Mouse (Mus musculus): ENCODE measurements around the gene Olfr724. TPM values are rescaled to one million over a fixed set of nuclear protein-coding genes. Genes with fewer than 3 reads are reported as not detected.
"Not testable (repeated sequence)": the region's sequence is repeated elsewhere in the genome, so short reads cannot be mapped to it uniquely, and the experiment has no call there.

The Olfr724 gene
- total RNA-seq (2012; rRNA removed): not detected in 2 replicates

- H3K36me3 ChIP-seq (ENCODE audit: control insufficient read depth, insufficient read depth, low read length, poor library complexity, severe bottlenecking); H3K4me3 ChIP-seq (ENCODE audit: insufficient read depth in 1 of 2, low read depth in 1 of 2, low read length in 2 of 2, poor library complexity in 1 of 2, severe bottlenecking in 1 of 2); H3K27ac ChIP-seq (ENCODE audit: insufficient read depth, low read depth, low read length, poor library complexity, severe bottlenecking); DNase-seq (ENCODE audit: low read depth, low spot score); H3K4me1 ChIP-seq (ENCODE audit: control insufficient read depth in 2 of 2, insufficient read depth in 2 of 2, low read length in 2 of 2, poor library complexity in 1 of 2); H3K9ac ChIP-seq (ENCODE audit: insufficient read depth, low read depth, low read length, poor library complexity, severe bottlenecking); in situ Hi-C loops (cut with MboI; ENCODE audit: low sequenced_read_pairs in 2 of 2, unreplicated experiment in 2 of 2); H3K9me3 ChIP-seq (ENCODE audit: control insufficient read depth, insufficient read depth, low read depth, low read length): not testable (repeated sequence)
These were observed at the start of gene Olfr724 for GRCm38 (mm10) chr14:49963174-49963573. Gene Olfr724, minus strand, starts transcription at chr14:49963274.

- no peaks in the 10 kb centered on the region for H3K36me3 ChIP-seq (ENCODE audit: control insufficient read depth, insufficient read depth, low read length, poor library complexity, severe bottlenecking)
- in situ Hi-C loops (cut with MboI; ENCODE audit: low sequenced_read_pairs in 2 of 2, unreplicated experiment in 2 of 2): no loop called here
- DNase-seq (ENCODE audit: low read depth, low spot score): no peak
These were observed 7.2 kb downstream of the Olfr724 start for GRCm38 (mm10) chr14:49955890-49956289.

DNA sequence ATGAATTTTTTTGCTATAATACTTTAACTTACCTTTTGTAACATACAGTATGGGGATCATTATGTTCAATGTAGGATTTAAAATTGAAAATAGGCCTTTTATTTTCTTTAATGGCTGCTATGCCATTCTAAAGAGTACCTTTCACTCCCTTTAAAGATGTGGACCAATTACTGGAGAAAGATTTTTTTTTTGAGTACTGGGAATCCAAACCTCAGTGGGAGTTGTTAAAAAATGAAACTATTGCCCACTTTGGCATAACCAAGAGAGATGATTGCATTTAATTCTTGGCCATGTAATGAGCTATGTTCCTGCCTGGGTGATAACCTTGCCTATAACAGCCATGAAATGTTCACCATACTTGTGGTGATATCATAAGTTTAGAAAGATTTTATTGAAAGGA lies 31.4 kb downstream of the Olfr724 start, which contains the start of gene Olfr723:
Olfr723 (minus strand) TSS at position 101 of the 400 bp plus-strand sequence.
- in situ Hi-C loops (cut with MboI; ENCODE audit: low sequenced_read_pairs in 2 of 2, unreplicated experiment in 2 of 2): not testable (repeated sequence)

More at GRCm38 (mm10) chr14:49955890-49956289, 7.2 kb downstream of the Olfr724 start:
- Histone ChIP-seq H3K9ac (ENCODE audit: insufficient read depth, low read depth, low read length, poor library complexity, severe bottlenecking) (no peak overlapping the region), H3K9me3 (ENCODE audit: control insufficient read depth, insufficient read depth, low read depth, low read length) (no peaks in the 10 kb centered on the region), H3K4me1 (ENCODE audit: control insufficient read depth in 2 of 2, insufficient read depth in 2 of 2, low read length in 2 of 2, poor library complexity in 1 of 2) (no peaks in the 10 kb centered on the region), H3K4me3 (ENCODE audit: insufficient read depth in 1 of 2, low read depth in 1 of 2, low read length in 2 of 2, poor library complexity in 1 of 2, severe bottlenecking in 1 of 2) (no peak overlapping the region), H3K27ac (ENCODE audit: insufficient read depth, low read depth, low read length, poor library complexity, severe bottlenecking) (no peak overlapping the region)
- TF ChIP-seq ZNF384 (IDR thresholded peaks at IDR 0.05; ENCODE audit: low read depth, low read length): no peak
- no peak for TF ChIP-seq MAFK (IDR thresholded peaks at IDR 0.05; ENCODE audit: insufficient read depth, low read depth, low read length)

More for the DNA sequence above, 31.4 kb downstream of the Olfr724 start, which contains the start of gene Olfr723:
- H3K9ac ChIP-seq (ENCODE audit: insufficient read depth, low read depth, low read length, poor library complexity, severe bottlenecking); H3K27ac ChIP-seq (ENCODE audit: insufficient read depth, low read depth, low read length, poor library complexity, severe bottlenecking); H3K36me3 ChIP-seq (ENCODE audit: control insufficient read depth, insufficient read depth, low read length, poor library complexity, severe bottlenecking); DNase-seq (ENCODE audit: low read depth, low spot score); H3K4me3 ChIP-seq (ENCODE audit: insufficient read depth in 1 of 2, low read depth in 1 of 2, low read length in 2 of 2, poor library complexity in 1 of 2, severe bottlenecking in 1 of 2); H3K4me1 ChIP-seq (ENCODE audit: control insufficient read depth in 2 of 2, insufficient read depth in 2 of 2, low read length in 2 of 2, poor library complexity in 1 of 2); H3K9me3 ChIP-seq (ENCODE audit: control insufficient read depth, insufficient read depth, low read depth, low read length): not testable (repeated sequence)

Other genes with a start within 250 kb of the Olfr724 start
- 3.7 and 13.8 TPM in 2 replicates for gene Armh4, start 179.9 kb downstream of the Olfr724 start, total RNA-seq (2012; rRNA removed)
- gene Olfr722, start 61.3 kb downstream of the Olfr724 start, total RNA-seq (2012; rRNA removed): not detected in 2 replicates
- not detected in 2 replicates for gene Olfr723, start 31.5 kb downstream of the Olfr724 start, total RNA-seq (2012; rRNA removed)
- not detected in 2 replicates for gene Olfr725, start 77.1 kb upstream of the Olfr724 start, total RNA-seq (2012; rRNA removed)
- not detected in 2 replicates for gene Olfr726, start 127.7 kb upstream of the Olfr724 start, total RNA-seq (2012; rRNA removed)
- not detected in 2 replicates for gene Olfr727, start 159.9 kb upstream of the Olfr724 start, total RNA-seq (2012; rRNA removed)
- gene Olfr728, start 179.4 kb upstream of the Olfr724 start, total RNA-seq (2012; rRNA removed): not detected in 2 replicates
- not detected in 2 replicates for gene Olfr729, start 189.6 kb upstream of the Olfr724 start, total RNA-seq (2012; rRNA removed)
- gene Olfr730, start 224.9 kb upstream of the Olfr724 start, total RNA-seq (2012; rRNA removed): not detected in 2 replicates